Mouse (Mus musculus) stomach, embryonic 15.5 days (tissue): ENCODE results near the gene Hspa12a. TPM values are rescaled to one million over a fixed set of nuclear protein-coding genes. Genes with fewer than 3 reads are reported as not detected.

ENCODE experiments used
- ATAC-seq: fragments of 200-750 bp; cut with Nextera tagmentation; 2 replicates; pipeline ENCODE4 v1.8.0; 2017; ENCODE audit warnings: low read depth, moderate number of reproducible peaks, moderate TSS enrichment; ENCODE audit not compliant: insufficient read depth, low FRiP score
- H3K27ac ChIP-seq: fragments of 300-500 bp; sonication (generic); 2 replicates; pipeline ENCODE4 v1.5.1; 2015; ENCODE audit warnings: mild to moderate bottlenecking, inconsistent platforms
- H3K27me3 ChIP-seq: fragments of 300-500 bp; sonication (generic); replicated peaks from 2 replicates; pipeline ENCODE4 v1.6.1; 2015; ENCODE audit warnings: inconsistent platforms
- H3K36me3 ChIP-seq: fragments of 300-500 bp; sonication (generic); 2 replicates; pipeline ENCODE4 v1.6.1; 2015; ENCODE audit warnings: inconsistent platforms
- H3K4me1 ChIP-seq: fragments of 300-500 bp; sonication (generic); 2 replicates; pipeline ENCODE4 v1.6.1; 2015; ENCODE audit warnings: inconsistent platforms
- H3K4me2 ChIP-seq: fragments of 300-500 bp; sonication (generic); 2 replicates; pipeline ENCODE4 v1.6.1; 2015; ENCODE audit warnings: mild to moderate bottlenecking, inconsistent platforms
- H3K4me3 ChIP-seq: fragments of 300-500 bp; sonication (generic); replicated peaks from 2 replicates; pipeline ENCODE4 v1.5.1; 2015; ENCODE audit warnings: inconsistent platforms
- H3K9ac ChIP-seq: fragments of 300-500 bp; sonication (generic); 2 replicates; pipeline ENCODE4 v1.6.1; 2015; ENCODE audit warnings: inconsistent platforms
- H3K9me3 ChIP-seq: fragments of 300-500 bp; sonication (generic); 2 replicates; pipeline ENCODE4 v1.6.1; 2016; ENCODE audit warnings: inconsistent platforms
- WGBS: fragments of 180-500 bp; shearing (Covaris S2); methylation state at CpG from one replicate; pipeline ENCODE4 v1.1.7; 2015; 5-methylcytosine and 5-hydroxymethylcytosine counted together
- microRNA-seq: library from miRNA; unstranded; fragments of <30 nt; microRNA quantifications from one replicate; pipeline ENCODE4, GENCODE M21; 2016
- polyA plus RNA-seq: library from polyadenylated mRNA; unstranded; fragments of >200 nt; fragmentation: Nextera tagmentation; extraction: Ambion mirVana; gene quantifications from 2 replicates; pipeline ENCODE4 v1.2.1, GENCODE M21; 2015

Gene Hspa12a
- polyA plus RNA-seq, 1 experiment from 2014 or later, result 6.0 TPM

DNA sequence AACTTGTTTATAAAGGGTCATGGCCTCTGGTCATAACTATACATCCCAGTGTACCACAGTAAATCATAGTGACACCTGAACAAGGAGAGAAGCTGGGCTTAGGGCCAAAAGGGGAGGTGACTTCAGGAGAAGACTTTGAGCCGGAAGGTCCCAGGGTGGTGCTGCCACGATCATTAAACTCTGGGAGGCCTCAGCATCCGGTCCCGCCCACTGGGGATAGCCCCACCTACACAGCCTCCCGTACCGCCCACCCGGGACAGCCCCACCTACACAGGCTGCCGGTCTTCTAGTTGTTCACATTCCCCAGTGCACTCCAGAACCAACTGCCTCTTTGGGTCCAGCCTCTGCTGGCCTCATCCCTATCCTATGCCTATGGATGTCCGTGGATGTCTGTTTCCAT lies 184.0 kb downstream of the Hspa12a start, which contains the start of gene Pnliprp2:
Gene Pnliprp2 (plus strand): TSS at position 297 of the 400 bp plus-strand sequence.
- Histone ChIP-seq H3K27ac (0 out of 2 replicates have a peak within 1 kb of the TSS, but pooled peaks have one; percentile 32), H3K9me3 (no peaks in the 10 kb centered on the region), H3K27me3 (no peaks in the 10 kb centered on the region), H3K4me1 (peaks cover 3% of the 10 kb centered on the region; the same call in 1 of the 2 replicates), H3K4me2 (no peak within 1 kb of the TSS), H3K36me3 (no peaks in the 10 kb centered on the region), H3K9ac (no peak within 1 kb of the TSS), H3K4me3 (no peak within 1 kb of the TSS)
- 41% methylated on average over 9 of the region's 9 CpGs for WGBS
- ATAC-seq, result peak; percentile 90

DNA sequence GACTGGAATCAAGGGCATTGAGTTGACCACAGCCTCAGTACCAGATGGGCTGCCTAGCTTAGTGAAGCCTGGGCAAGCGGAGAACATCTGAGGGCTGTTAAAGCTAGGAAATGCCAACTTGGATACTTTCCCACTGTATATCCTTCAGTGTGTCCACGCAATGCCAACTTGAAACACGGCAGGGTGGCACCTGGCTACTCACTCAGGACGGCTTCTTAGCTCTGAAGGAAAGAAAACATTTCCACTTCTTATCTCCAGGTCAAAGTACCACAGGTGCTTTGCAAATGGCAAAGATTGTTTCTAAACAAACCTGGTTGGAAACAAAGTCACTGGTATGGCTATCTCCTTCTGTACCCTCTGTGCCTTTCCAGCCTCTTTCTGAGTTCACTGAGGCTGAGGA lies 184.6 kb downstream of the Hspa12a start:
- no peak for ATAC-seq
- 0 out of 2 replicates have a peak overlapping the region, but pooled peaks have one; percentile 32 for H3K27ac ChIP-seq

DNA sequence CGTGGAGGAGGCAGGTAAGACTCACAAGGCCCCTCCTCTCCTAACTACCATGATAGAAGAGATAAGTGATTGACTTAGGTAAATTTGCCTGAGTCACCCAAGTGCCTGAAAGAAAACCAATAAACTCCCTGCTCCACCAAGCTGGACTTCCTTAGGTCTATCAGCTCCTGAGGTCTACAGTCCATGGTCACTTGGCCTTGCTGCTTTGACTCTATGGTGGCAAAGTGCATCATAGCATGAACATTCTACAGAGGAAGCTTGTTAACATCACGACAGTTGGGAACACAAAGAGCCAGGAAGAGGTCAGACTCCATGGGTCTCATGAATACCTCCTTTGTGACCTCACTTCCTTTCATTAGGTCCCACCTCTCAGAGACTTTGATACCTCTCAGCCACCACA lies 191.9 kb downstream of the Hspa12a start:
- H3K27ac ChIP-seq, result no peak overlapping the region
- H3K27me3 ChIP-seq, result no peaks in the 10 kb centered on the region
- H3K9me3 ChIP-seq, result no peaks in the 10 kb centered on the region
- H3K4me1 ChIP-seq, result no peaks in the 10 kb centered on the region
- H3K4me3 ChIP-seq, result no peak overlapping the region
- no peak overlapping the region for H3K4me2 ChIP-seq
- H3K36me3 ChIP-seq, result no peaks in the 10 kb centered on the region
- WGBS, result 51% methylated on average over 2 of the region's 2 CpGs
- no peak for ATAC-seq
- H3K9ac ChIP-seq, result no peak overlapping the region

More for the DNA sequence above, 184.6 kb downstream of the Hspa12a start:
- Histone ChIP-seq H3K36me3 (no peaks in the 10 kb centered on the region), H3K9me3 (no peaks in the 10 kb centered on the region), H3K4me2 (no peak overlapping the region), H3K27me3 (no peaks in the 10 kb centered on the region), H3K4me1 (peaks cover 3% of the 10 kb centered on the region; the same call in 1 of the 2 replicates), H3K9ac (no peak overlapping the region), H3K4me3 (no peak overlapping the region)
- 57% methylated on average over 4 of the region's 4 CpGs for WGBS

DNA sequence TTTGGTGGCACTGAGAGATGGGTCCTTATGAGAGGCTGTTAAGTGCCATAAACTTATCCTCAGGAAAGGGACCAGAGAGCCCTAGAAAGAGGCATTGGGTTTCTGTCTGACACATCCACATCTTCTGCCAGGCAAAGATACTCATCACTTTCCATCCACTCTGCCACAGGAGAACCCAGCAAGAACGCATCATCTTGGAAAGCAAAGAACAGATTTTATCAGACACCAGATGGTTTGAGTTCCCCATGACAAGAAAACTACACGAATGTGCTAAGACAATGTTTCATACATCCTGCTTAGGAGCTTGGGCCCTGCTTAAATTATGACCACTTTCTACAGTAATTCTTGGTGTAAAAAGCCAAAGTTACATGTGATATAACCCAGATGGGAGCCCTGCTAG lies 192.6 kb downstream of the Hspa12a start:
- Histone ChIP-seq H3K4me2 (no peak overlapping the region), H3K9me3 (no peaks in the 10 kb centered on the region), H3K4me1 (no peaks in the 10 kb centered on the region), H3K4me3 (no peak overlapping the region), H3K9ac (no peak overlapping the region), H3K36me3 (no peaks in the 10 kb centered on the region), H3K27ac (no peak overlapping the region), H3K27me3 (no peaks in the 10 kb centered on the region)
- no peak for ATAC-seq
- 64% methylated on average over 2 of the region's 2 CpGs for WGBS

DNA sequence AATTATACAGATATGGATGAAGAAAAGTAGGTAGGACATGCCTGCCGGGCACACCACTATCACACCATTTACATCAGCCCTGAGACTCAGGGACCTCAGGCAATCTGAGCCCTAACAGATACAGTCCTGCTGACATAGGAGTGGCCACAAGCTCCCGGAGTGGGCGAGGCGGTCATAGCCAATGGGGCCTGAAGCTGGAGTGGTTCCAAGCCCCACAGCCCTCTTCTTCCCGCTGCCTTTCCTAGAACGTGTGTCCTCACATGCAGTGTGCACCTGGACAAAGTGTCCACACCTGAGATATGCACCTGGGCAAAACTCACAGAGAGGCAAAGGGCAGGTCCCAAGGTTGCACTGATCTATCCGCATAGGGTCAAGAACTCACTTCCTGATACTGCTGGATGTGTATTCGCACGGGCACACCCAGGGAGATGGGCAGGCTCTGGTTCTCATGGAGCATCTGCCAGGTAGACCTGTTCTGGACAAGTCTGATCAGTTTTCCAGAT lies 195.9 kb downstream of the Hspa12a start:
- Histone ChIP-seq H3K4me1 (no peaks in the 10 kb centered on the region), H3K36me3 (no peaks in the 10 kb centered on the region), H3K4me2 (no peak overlapping the region), H3K9me3 (no peaks in the 10 kb centered on the region), H3K9ac (no peak overlapping the region), H3K27ac (no peak overlapping the region), H3K4me3 (no peak overlapping the region), H3K27me3 (no peaks in the 10 kb centered on the region)
- WGBS, result 81% methylated on average over 9 of the region's 9 CpGs
- peak; percentile 57; the same call in 1 of the 2 replicates for ATAC-seq

Small RNA genes lying within 50 kb of the gene (microRNA-seq; reads per million reads assigned to microRNA genes)
- 2.5 reads per million, percentile 7 among the genes with 10 or more reads in this experiment for gene Mir3086

Other genes with a start within 250 kb of the Hspa12a start
- gene Pnliprp1, start 214.8 kb downstream of the Hspa12a start, polyA plus RNA-seq, result 3,354 and 4,799 TPM in 2 replicates
- 17.6 and 18.4 TPM in 2 replicates for gene Pnliprp2, start 183.9 kb downstream of the Hspa12a start, polyA plus RNA-seq
- 0.14 TPM in 1 of 2 replicates, not detected in the other for gene 1700019N19Rik, start 149.2 kb downstream of the Hspa12a start, polyA plus RNA-seq
- 0.26 and 0.63 TPM in 2 replicates for gene Eno4, start 229 bp downstream of the Hspa12a start, polyA plus RNA-seq
- gene Shtn1, start 132.4 kb upstream of the Hspa12a start, polyA plus RNA-seq, result 10.0 and 11.0 TPM in 2 replicates
- not detected in 2 replicates for gene Vax1, start 226.4 kb upstream of the Hspa12a start, polyA plus RNA-seq